Mouse (Mus musculus) kidney, adult 2 months (tissue): Measurements from ENCODE around the gene Slc44a4. TPM values are rescaled to one million over a fixed set of nuclear protein-coding genes. Genes with fewer than 3 reads are reported as not detected.
"Not testable (repeated sequence)": the region's sequence is repeated elsewhere in the genome, so short reads cannot be mapped to it uniquely, and the experiment has no call there.

Experiments used
- DNase-seq: peaks from one replicate; pipeline ENCODE4 v3.0.0; 2021
- H3K27ac ChIP-seq: fragments of 200-500 bp; 2 replicates; pipeline ENCODE4 v1.5.1; 2012; ENCODE audit warnings: low read depth, low read length, control low read depth, inconsistent platforms; ENCODE audit not compliant: insufficient read depth
- H3K27me3 ChIP-seq: fragments of 200-500 bp; replicated peaks from 2 replicates; pipeline ENCODE4 v1.6.1; 2012; ENCODE audit warnings: mild to moderate bottlenecking, moderate library complexity, low read length, inconsistent platforms; ENCODE audit not compliant: control insufficient read depth, insufficient read depth
- H3K36me3 ChIP-seq: fragments of 200-500 bp; 2 replicates; pipeline ENCODE4 v1.6.1; 2012; ENCODE audit warnings: mild to moderate bottlenecking, moderate library complexity, low read length, inconsistent platforms; ENCODE audit not compliant: control insufficient read depth, insufficient read depth
- H3K4me1 ChIP-seq: fragments of 200-500 bp; 2 replicates; pipeline ENCODE4 v1.6.1; 2011; ENCODE audit warnings: low read length; ENCODE audit not compliant: control insufficient read depth, insufficient read depth
- H3K4me3 ChIP-seq: fragments of 200-500 bp; 2 replicates; pipeline ENCODE4 v1.5.1; 2011; ENCODE audit warnings: mild to moderate bottlenecking, low read depth, low read length, control low read depth; ENCODE audit not compliant: insufficient read depth
- CTCF ChIP-seq: fragments of 200-500 bp; conservative IDR thresholded peaks from 2 replicates; pipeline ENCODE4 v1.5.1; 2011; ENCODE audit warnings: low read depth, mild to moderate bottlenecking, control low read depth, low read length, moderate library complexity, mixed read lengths; ENCODE audit not compliant: insufficient read depth, insufficient read length
- POLR2A ChIP-seq: fragments of 200-500 bp; IDR thresholded peaks from one replicate; pipeline ENCODE4 v1.6.1; 2011; ENCODE audit warnings: low read depth, low read length, control low read depth
- WGBS: fragments of 180-500 bp; shearing (Covaris S2); methylation state at CpG from one replicate; pipeline ENCODE4 v1.1.7; 2018; 5-methylcytosine and 5-hydroxymethylcytosine counted together
- polyA plus RNA-seq: library from polyadenylated mRNA; depleted of rRNA; stranded (reverse); fragments of >200 nt; gene quantifications from 2 replicates; pipeline ENCODE4 v1.2.3, GENCODE M21; 2012

The Slc44a4 gene
- polyA plus RNA-seq, 1 experiment: 73.5 TPM

DNA sequence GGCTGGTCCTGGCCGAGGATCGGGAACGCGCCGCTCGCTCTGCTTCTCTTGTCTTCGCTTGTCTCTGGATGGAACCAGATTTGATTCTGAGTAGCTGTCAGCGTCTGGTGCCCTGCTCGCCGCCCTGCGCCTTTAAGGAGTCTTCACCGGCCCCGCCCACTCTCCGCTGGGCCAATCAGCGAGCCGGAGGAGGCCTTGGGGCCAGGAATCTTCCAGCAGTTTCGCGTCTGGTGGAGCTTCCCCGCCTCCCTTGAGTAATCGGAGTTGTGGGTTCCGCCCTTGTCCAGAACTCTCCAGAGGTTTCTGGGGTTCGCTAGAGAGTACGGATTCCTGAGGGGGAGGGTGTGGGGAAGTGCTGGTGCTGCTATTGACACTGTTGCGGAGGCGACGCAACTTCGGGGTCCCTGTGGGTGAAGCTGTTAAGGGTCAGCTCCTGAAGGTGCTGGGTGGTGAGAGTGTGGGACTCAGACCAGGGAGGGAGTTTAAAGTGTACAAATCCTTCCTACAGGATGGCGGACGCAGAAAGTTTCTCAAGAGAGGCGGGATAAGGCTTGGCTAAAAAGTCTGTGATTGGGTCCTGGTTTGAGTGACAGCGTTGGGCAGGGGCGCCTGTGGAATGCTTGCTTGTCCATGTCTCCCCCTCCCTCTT, 45.0 kb downstream of the Slc44a4 start, which contains the start of gene Hspa1b:
Gene Hspa1b (minus strand): TSS at position 109 of the 649 bp plus-strand sequence.
- peak; percentile 96 for DNase-seq
- H3K4me3 ChIP-seq: peak within 1 kb of the TSS; percentile 68
- H3K27ac ChIP-seq: peak within 1 kb of the TSS; percentile 98
- peak; percentile 51 for TF ChIP-seq POLR2A
- H3K27me3 ChIP-seq, H3K4me1 ChIP-seq, H3K36me3 ChIP-seq: not testable (repeated sequence)
- under 1% methylated on average over 29 of the region's 32 CpGs for WGBS

DNA sequence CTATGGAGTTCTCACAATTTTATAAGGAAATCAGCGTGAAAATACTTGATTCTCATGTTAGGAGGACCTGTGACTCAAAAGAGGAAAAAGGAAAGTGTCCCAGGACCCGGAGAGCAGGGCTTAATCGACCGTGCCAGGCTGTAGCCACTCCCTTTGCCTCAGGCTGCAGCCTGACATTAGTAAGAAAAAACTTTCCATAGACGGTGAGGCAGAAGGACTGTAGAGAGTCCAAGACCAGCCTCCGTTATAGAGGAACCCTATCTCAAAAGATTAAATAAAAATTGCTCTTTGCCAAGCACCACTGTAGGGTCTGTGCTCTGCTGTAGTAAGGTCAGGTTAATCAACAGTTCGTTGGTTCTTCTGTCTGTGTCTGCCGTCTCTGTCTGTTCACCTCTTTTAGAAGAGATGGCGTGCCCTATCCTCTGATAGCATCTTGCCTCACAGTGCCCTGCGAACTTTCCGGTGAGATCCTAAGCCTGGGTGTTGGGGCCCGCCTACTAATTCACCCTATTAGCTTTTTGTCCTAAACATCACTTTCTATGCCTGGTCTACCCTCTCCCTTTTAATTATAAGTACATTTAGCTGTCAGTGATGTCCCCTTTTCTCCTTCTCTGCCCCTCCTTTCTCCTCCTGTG, 45.7 kb downstream of the Slc44a4 start:
- DNase-seq: peak; percentile 84
- Histone ChIP-seq H3K4me3 (peak overlapping the region; percentile 24), H3K4me1 (peaks cover 6% of the 10 kb centered on the region; the same call in 1 of the 2 replicates), H3K27ac (peak overlapping the region; percentile 98), H3K27me3 (no peaks in the 10 kb centered on the region), H3K36me3 (no peaks in the 10 kb centered on the region)
- TF ChIP-seq POLR2A (no peak), CTCF (no peak)
- WGBS: 7% methylated on average over 12 of the region's 12 CpGs

GRCm38 (mm10) chr17:34960702-34961493, 46.6 kb downstream of the Slc44a4 start:
- peak; percentile 60 for DNase-seq
- Histone ChIP-seq H3K27me3 (no peaks in the 10 kb centered on the region), H3K36me3 (no peaks in the 10 kb centered on the region), H3K27ac (peak overlapping the region; percentile 83; the same call in 1 of the 2 replicates), H3K4me1 (peaks cover 9% of the 10 kb centered on the region; the same call in 1 of the 2 replicates), H3K4me3 (no peak overlapping the region)
- no peak for TF ChIP-seq POLR2A
- TF ChIP-seq CTCF: no peak

DNA sequence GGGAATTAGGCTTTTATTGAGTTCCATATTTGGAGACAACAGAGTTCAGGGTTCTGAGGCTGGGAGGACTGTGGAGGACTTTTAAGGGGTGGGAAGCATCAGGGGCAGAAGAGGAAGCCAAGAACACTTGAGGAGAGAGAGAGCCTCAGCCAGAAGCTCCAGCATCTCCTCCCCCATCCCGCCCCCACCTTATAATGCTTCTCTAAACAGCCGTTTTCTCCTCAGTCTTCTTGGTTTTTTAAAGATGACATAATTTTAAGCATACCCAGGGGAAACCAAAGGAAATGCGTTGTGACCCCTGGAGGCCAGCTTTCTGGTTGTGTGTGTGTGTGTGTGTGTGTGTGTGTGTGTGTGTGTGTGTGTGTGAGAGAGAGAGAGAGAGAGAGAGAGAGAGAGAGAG, 47.9 kb downstream of the Slc44a4 start:
- WGBS: 45% methylated on average over 3 of the region's 3 CpGs
- TF ChIP-seq POLR2A (no peak), CTCF (no peak)
- H3K36me3 ChIP-seq: no peaks in the 10 kb centered on the region
- H3K27me3 ChIP-seq: no peaks in the 10 kb centered on the region
- no peak overlapping the region for H3K4me3 ChIP-seq
- H3K4me1 ChIP-seq: peaks cover 9% of the 10 kb centered on the region; the same call in 1 of the 2 replicates
- DNase-seq: no peak
- H3K27ac ChIP-seq: peak overlapping the region; percentile 83

GRCm38 (mm10) chr17:34962841-34963240, 48.6 kb downstream of the Slc44a4 start:
- 82% methylated on average over 1 of the region's 1 CpGs for WGBS
- DNase-seq: no peak
- Histone ChIP-seq H3K4me1 (peaks cover 9% of the 10 kb centered on the region; the same call in 1 of the 2 replicates), H3K27me3 (no peaks in the 10 kb centered on the region), H3K27ac (0 out of 2 replicates have a peak overlapping the region, but pooled peaks have one; percentile 39), H3K36me3 (no peaks in the 10 kb centered on the region), H3K4me3 (no peak overlapping the region)
- TF ChIP-seq CTCF (no peak), POLR2A (no peak)

DNA sequence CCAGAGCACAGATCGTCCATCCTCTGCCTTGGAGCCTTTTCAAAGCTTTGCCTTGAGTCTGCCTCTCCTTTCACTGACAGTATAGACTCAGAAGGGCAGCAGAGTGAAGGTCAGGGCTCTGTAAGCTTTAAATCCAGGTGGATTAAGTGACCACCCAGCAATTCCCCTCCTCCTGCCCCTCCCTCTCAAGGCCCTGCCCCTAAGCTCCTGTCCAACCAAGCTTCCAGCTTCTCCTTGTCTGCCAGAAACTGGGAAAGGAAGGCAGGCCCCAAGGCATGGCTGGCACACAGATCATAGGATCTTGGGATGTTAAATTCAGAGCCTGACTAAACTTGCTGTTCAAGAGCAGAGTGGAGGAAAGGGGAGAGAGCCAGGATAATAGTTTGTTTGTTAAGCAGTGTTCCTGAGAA, 50.4 kb downstream of the Slc44a4 start:
- H3K36me3 ChIP-seq: no peaks in the 10 kb centered on the region
- TF ChIP-seq CTCF: no peak
- no peak for TF ChIP-seq POLR2A
- H3K27me3 ChIP-seq: no peaks in the 10 kb centered on the region
- no peak overlapping the region for H3K4me3 ChIP-seq
- peaks cover 9% of the 10 kb centered on the region; the same call in 1 of the 2 replicates for H3K4me1 ChIP-seq
- H3K27ac ChIP-seq: peak overlapping the region; percentile 85
- WGBS: 42% methylated on average over 1 of the region's 1 CpGs
- peak; percentile 75 for DNase-seq

GRCm38 (mm10) chr17:34965627-34966026, 51.4 kb downstream of the Slc44a4 start:
- H3K27me3 ChIP-seq: no peaks in the 10 kb centered on the region
- TF ChIP-seq POLR2A (no peak), CTCF (no peak)
- H3K4me3 ChIP-seq: no peak overlapping the region
- H3K36me3 ChIP-seq: no peaks in the 10 kb centered on the region
- 69% methylated on average over 5 of the region's 5 CpGs for WGBS
- H3K4me1 ChIP-seq: 0 out of 2 replicates have a peak, but pooled peaks cover 5% of the 10 kb centered on the region
- H3K27ac ChIP-seq: peak overlapping the region; percentile 15; the same call in 1 of the 2 replicates
- no peak for DNase-seq

DNA sequence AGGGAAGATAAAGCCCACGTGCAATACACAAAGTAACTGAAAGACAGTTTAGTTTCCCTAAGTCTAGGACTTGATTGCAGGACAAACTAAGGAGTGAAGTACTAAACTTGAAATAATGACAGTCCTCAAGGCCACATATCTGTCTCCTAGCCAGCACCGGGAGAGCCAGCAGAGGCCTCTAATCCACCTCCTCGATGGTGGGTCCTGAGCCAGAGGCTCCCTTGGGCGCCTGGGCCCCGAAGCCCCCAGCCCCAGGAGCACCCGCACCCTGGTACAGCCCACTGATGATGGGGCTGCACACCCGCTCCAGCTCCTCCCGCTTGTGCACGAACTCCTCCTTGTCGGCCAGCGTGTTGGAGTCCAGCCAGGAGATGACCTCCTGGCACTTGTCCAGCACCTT, 55.6 kb downstream of the Slc44a4 start, which contains the start of gene Gm20481:
Gene Gm20481 (plus strand): TSS at position 91 of the 400 bp plus-strand sequence.
- DNase-seq, H3K27ac ChIP-seq: not testable (repeated sequence)
- WGBS: 68% methylated on average over 9 of the region's 11 CpGs

GRCm38 (mm10) chr17:34970850-34971249, 56.6 kb downstream of the Slc44a4 start:
- not testable (repeated sequence) for H3K27me3 ChIP-seq, H3K4me3 ChIP-seq, H3K36me3 ChIP-seq, H3K27ac ChIP-seq, DNase-seq, H3K4me1 ChIP-seq
- 35% methylated on average over 25 of the region's 37 CpGs for WGBS

More for the DNA sequence above, 55.6 kb downstream of the Slc44a4 start, which contains the start of gene Gm20481:
- H3K4me1 ChIP-seq, H3K27me3 ChIP-seq, H3K4me3 ChIP-seq, H3K36me3 ChIP-seq: not testable (repeated sequence)

- not testable (repeated sequence) for H3K4me1 ChIP-seq, H3K36me3 ChIP-seq, H3K27ac ChIP-seq, H3K27me3 ChIP-seq, DNase-seq
- WGBS: under 1% methylated on average over 27 of the region's 43 CpGs
- H3K4me3 ChIP-seq: peak overlapping the region; percentile 21; the same call in 1 of the 2 replicates
Measured at GRCm38 (mm10) chr17:34971694-34972068, 57.4 kb downstream of the Slc44a4 start.
